Mouse (Mus musculus) heart, embryonic 10.5 days (tissue): Measurements from ENCODE around the gene Gas7. TPM values are rescaled to one million over a fixed set of nuclear protein-coding genes. Genes with fewer than 3 reads are reported as not detected.

ENCODE experiments used
- DNase-seq: peaks from one replicate; pipeline ENCODE4 v3.0.0-alpha.2; 2017; ENCODE audit warnings: low spot score
- H3K27ac ChIP-seq: fragments of 300-500 bp; sonication (generic); 2 replicates; pipeline ENCODE4 v1.5.1; 2016; ENCODE audit warnings: mild to moderate bottlenecking
- H3K27me3 ChIP-seq: fragments of 300-500 bp; sonication (generic); 2 replicates; pipeline ENCODE4 v1.6.1; 2016; ENCODE audit warnings: mild to moderate bottlenecking; ENCODE audit not compliant: poor library complexity, insufficient read depth, severe bottlenecking
- H3K36me3 ChIP-seq: fragments of 300-500 bp; sonication (generic); 2 replicates; pipeline ENCODE4 v1.6.1; 2016; ENCODE audit warnings: mild to moderate bottlenecking, moderate library complexity
- H3K4me1 ChIP-seq: fragments of 300-500 bp; sonication (generic); 2 replicates; pipeline ENCODE4 v1.6.1; 2016; ENCODE audit warnings: mild to moderate bottlenecking
- H3K4me3 ChIP-seq: fragments of 300-500 bp; sonication (generic); 2 replicates; pipeline ENCODE4 v1.5.1; 2016; ENCODE audit warnings: mild to moderate bottlenecking, moderate library complexity
- H3K9me3 ChIP-seq: fragments of 300-500 bp; sonication (generic); 2 replicates; pipeline ENCODE4 v1.6.1; 2016; ENCODE audit warnings: mild to moderate bottlenecking, moderate library complexity
- WGBS: fragments of 180-500 bp; shearing (Covaris S2); methylation state at CpG from one replicate; pipeline ENCODE4 v1.1.7; 2016; 5-methylcytosine and 5-hydroxymethylcytosine counted together
- polyA plus RNA-seq: library from polyadenylated mRNA; unstranded; fragments of >200 nt; fragmentation: Nextera tagmentation; extraction: Ambion mirVana; gene quantifications from 2 replicates; pipeline ENCODE4 v1.2.1, GENCODE M21; 2016

Gene Gas7
- polyA plus RNA-seq, 1 experiment from 2014 or later: 3.0 TPM

DNA sequence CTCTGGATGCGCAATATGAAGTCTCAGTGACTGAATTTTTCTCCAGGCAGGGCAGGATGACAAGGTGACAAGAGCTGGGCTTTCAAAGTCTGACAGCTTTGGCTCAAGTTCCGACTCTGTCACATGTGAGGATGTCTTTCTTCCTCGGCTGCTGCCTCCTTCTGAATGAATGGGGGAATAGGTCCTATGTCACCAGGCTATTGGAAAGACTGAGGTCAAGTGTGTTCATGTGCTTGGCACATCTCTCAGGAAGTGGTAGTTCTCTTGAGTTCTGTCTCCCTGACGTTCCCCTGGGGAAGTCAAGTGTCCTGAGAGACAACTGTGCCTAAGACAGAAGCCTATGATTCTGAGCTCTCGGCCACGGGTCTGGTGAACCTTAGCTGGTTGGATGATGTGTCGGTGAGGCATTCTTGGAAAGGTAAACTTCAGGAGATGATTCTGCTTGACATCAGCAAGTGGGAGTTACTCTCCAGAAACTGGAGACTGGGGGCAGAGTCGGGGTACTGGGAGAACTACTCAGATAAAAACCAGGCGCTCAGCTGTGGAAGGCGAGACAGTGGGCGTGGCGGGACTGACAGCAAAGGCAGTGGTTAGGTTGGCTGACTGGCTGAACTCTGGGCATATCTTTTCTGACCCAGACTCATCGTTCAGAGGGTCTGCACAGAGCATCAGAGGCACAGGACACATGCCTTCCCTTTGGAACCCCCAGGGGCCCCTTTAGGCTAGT, 94.7 kb downstream of the Gas7 start:
- 42% methylated on average over 13 of the region's 13 CpGs for WGBS
- Histone ChIP-seq H3K27ac (no peak overlapping the region; the same call in 1 of the 2 replicates), H3K9me3 (no peaks in the 10 kb centered on the region), H3K4me1 (peaks cover 33% of the 10 kb centered on the region), H3K36me3 (no peaks in the 10 kb centered on the region), H3K27me3 (peaks cover 6% of the 10 kb centered on the region), H3K4me3 (0 out of 2 replicates have a peak overlapping the region, but pooled peaks have one; percentile 18)
- DNase-seq: no peak

DNA sequence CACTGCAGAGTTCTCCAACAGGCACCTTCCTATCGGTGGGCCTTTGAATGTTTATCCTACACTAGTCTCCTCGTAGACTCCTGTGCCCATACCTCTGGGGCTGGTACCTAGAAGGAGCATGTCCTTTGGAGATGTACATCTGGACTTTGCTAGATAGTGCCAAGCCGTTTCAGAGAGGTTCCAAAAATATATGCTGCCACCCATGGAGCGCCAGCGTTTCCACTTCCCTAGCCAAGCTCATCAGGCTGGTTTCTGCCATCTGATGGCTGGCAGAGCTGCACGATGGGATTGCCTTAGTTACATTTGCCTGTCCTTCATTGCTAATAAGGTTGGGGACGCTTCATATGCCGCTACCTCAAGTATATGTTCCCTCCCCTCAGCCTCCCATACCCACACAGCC, 97.2 kb downstream of the Gas7 start:
- H3K36me3 ChIP-seq: no peaks in the 10 kb centered on the region
- H3K27ac ChIP-seq: no peak overlapping the region
- H3K4me1 ChIP-seq: peaks cover 12% of the 10 kb centered on the region
- 80% methylated on average over 8 of the region's 8 CpGs for WGBS
- no peaks in the 10 kb centered on the region for H3K9me3 ChIP-seq
- DNase-seq: no peak
- H3K27me3 ChIP-seq: peaks cover 6% of the 10 kb centered on the region
- H3K4me3 ChIP-seq: no peak overlapping the region

DNA sequence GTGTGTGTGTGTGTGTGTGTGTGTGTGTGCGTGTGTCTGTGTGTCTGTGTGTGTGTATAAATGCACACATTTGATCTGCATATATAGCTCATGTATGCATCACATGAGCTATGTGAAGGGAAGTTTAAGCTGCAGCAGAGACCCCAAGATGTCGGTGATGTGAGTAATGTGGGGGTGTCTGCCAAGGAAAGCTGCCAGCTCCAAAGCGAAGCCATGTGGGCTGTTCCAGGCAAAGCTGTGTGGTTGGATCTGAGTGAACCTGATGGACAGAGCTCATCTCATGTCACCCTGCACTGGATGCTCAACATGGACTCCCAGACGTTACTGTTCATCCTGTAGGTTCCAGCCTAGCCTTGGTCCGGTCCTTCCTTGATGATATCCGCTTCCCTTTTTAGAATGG, 99.0 kb downstream of the Gas7 start:
- WGBS: 89% methylated on average over 6 of the region's 6 CpGs
- Histone ChIP-seq H3K4me3 (no peak overlapping the region), H3K4me1 (peaks cover 26% of the 10 kb centered on the region), H3K36me3 (no peaks in the 10 kb centered on the region), H3K27me3 (no peaks in the 10 kb centered on the region), H3K27ac (no peak overlapping the region), H3K9me3 (no peaks in the 10 kb centered on the region)
- no peak for DNase-seq

DNA sequence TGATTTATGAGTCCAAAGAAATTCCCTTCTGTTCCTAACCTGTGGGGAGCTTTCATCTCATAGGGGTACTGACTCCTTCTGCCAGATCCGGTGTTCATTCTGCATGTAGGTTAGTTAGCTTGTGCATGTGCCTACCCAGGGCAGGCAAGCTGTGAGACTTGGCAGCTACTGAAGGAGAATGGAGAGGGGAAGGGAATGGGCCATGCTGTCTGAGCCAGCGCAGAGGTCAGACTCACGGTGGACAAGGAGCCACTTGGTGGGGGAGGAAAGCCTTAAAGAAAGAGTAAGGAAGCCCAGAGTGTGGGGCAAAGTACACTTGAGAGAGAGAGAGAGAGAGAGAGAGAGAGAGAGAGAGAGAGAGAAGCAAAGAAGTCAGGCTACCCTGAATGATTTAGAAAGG, 101.1 kb downstream of the Gas7 start:
- peaks cover 35% of the 10 kb centered on the region for H3K4me1 ChIP-seq
- DNase-seq: no peak
- no peaks in the 10 kb centered on the region for H3K27me3 ChIP-seq
- no peaks in the 10 kb centered on the region for H3K36me3 ChIP-seq
- no peak overlapping the region for H3K4me3 ChIP-seq
- WGBS: 76% methylated on average over 3 of the region's 3 CpGs
- H3K9me3 ChIP-seq: no peaks in the 10 kb centered on the region
- peak overlapping the region; percentile 42; the same call in 1 of the 2 replicates for H3K27ac ChIP-seq

DNA sequence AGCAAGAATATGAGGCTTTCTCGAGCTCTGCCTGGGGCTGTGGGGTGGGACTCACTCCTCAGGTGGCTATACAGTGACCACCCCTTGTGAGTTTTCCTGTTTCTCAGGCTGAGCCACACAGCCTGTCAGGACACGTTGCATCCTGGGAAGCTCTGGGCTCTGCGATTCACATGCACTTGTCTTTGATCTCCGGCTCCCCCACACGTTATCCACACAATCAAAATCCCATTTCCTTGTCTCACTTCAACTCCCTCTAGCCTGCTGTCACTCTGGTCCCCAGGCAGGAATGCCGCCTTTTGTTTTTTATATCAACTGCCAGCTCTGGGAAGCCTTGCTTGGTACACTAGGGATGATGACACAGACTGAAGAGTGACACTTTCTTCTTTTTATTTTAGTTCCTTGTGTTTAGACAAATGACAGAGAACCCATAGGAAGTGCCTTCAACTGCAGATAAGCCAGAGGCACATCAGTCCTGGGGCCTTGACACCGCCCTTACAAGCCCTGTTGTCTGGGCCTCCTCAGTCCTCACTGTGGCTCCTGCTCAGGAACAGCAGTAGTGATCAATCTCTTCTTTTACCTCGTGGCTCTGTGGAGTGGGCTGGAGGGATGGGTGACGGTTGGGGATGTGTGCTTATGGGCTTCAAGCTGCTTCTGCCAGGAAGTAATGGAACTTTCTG, 103.7 kb downstream of the Gas7 start:
- peak; percentile 76 for DNase-seq
- Histone ChIP-seq H3K4me3 (no peak overlapping the region), H3K27me3 (no peaks in the 10 kb centered on the region), H3K9me3 (no peaks in the 10 kb centered on the region), H3K27ac (peak overlapping the region; percentile 5; the same call in 1 of the 2 replicates), H3K36me3 (no peaks in the 10 kb centered on the region), H3K4me1 (peaks cover 54% of the 10 kb centered on the region)
- WGBS: 7% methylated on average over 9 of the region's 9 CpGs

DNA sequence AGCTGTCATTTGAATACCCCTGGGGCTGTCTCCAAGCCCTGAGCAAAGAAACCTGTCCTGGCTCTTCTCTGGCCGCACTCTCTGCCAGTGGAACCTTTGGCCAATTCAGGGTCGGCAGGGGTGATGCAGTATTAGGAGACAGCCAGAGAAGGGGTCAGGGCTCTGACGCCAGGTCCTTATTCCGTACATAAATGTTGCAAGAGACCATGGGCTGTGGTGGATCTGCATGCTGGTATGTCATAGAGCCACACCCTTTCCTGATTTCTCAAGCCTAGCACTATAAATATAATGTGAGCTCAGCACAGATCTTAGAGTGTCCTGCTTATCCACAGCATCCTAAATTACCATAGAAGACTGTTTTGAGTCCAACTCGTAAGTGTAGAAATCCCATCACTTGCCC, 104.3 kb downstream of the Gas7 start:
- H3K4me1 ChIP-seq: peaks cover 54% of the 10 kb centered on the region
- WGBS: 67% methylated on average over 5 of the region's 5 CpGs
- peak overlapping the region; percentile 25; the same call in 1 of the 2 replicates for H3K27ac ChIP-seq
- no peaks in the 10 kb centered on the region for H3K27me3 ChIP-seq
- no peak overlapping the region for H3K4me3 ChIP-seq
- H3K36me3 ChIP-seq: no peaks in the 10 kb centered on the region
- no peak for DNase-seq
- no peaks in the 10 kb centered on the region for H3K9me3 ChIP-seq

DNA sequence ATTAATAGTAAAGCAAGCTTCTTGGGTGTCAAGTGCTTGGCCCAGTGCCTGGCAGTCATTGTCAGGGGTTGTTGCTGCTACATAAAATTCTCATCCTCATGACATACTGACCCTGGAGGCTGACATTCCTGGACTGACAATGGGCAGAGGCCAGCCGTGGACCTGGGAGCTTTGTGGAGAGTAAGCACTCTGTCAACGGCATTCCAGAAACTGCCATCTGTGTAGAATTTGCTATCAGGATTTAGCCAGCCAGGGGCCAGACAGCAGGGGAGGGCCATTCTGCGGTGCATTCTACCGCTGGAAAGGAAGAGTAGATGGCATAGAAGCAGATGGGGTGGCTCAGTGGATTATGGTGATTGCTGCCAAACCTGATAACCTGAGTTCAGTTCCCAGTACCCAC, 106.4 kb downstream of the Gas7 start:
- Histone ChIP-seq H3K27me3 (no peaks in the 10 kb centered on the region), H3K4me3 (no peak overlapping the region), H3K27ac (no peak overlapping the region), H3K36me3 (no peaks in the 10 kb centered on the region), H3K4me1 (peaks cover 64% of the 10 kb centered on the region), H3K9me3 (no peaks in the 10 kb centered on the region)
- DNase-seq: peak; percentile 79
- WGBS: 11% methylated on average over 4 of the region's 4 CpGs

DNA sequence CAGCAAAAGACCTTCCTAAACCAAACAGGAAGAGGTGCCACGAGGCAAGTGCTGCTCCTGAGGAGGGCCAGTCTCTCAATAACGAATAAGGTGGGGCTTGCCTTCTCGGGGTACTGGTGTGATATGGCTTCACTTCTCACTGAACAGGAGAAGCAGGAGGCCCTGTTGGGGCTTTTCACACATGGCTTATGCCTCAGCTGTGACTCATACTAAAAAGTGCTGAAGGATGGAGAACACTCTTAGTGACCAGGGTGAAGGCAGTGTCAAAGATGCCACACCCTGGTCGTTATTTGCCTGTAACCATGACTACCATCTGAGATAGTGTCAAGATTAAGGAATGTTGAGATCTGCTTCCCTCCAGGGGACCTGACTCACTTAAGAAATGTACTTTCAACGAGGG, 107.9 kb downstream of the Gas7 start:
- H3K27me3 ChIP-seq: no peaks in the 10 kb centered on the region
- H3K27ac ChIP-seq: 0 out of 2 replicates have a peak overlapping the region, but pooled peaks have one; percentile 62
- H3K36me3 ChIP-seq: no peaks in the 10 kb centered on the region
- no peak overlapping the region for H3K4me3 ChIP-seq
- 17% methylated on average over 5 of the region's 5 CpGs for WGBS
- H3K4me1 ChIP-seq: peaks cover 68% of the 10 kb centered on the region
- no peak for DNase-seq
- H3K9me3 ChIP-seq: no peaks in the 10 kb centered on the region

DNA sequence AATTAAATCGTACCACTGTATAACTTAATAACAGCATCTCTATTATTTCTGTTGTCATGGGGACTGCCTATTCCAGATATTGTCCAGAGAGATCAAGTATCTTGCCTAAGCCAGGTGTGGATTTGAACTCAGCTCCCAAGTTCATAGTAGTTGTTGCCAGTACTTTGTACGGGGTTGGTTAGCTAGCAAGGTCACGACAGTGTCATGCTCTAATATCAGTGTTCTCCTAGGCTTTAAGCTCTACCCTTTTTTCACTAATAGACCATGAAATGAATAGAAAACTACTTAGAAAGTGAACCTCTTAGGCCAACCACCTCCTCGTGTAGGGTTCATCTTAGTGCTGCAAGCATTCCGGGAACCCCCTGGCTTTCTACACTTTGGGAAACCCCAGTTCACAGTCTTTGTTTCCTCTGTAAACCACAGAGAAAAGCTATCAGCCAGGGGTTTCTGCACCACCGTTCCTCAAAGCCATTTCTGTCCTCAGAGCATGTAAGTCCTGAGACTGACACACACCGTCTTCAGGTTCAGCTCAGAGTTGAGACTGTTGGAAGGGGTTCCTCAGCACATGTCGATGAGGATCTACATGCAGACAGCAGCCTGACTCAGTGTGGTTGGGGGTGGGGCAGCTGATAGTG, 108.9 kb downstream of the Gas7 start:
- 72% methylated on average over 8 of the region's 8 CpGs for WGBS
- H3K4me1 ChIP-seq: peaks cover 63% of the 10 kb centered on the region
- no peak for DNase-seq
- H3K27me3 ChIP-seq: no peaks in the 10 kb centered on the region
- H3K27ac ChIP-seq: no peak overlapping the region
- H3K9me3 ChIP-seq: no peaks in the 10 kb centered on the region
- no peak overlapping the region for H3K4me3 ChIP-seq
- H3K36me3 ChIP-seq: no peaks in the 10 kb centered on the region

DNA sequence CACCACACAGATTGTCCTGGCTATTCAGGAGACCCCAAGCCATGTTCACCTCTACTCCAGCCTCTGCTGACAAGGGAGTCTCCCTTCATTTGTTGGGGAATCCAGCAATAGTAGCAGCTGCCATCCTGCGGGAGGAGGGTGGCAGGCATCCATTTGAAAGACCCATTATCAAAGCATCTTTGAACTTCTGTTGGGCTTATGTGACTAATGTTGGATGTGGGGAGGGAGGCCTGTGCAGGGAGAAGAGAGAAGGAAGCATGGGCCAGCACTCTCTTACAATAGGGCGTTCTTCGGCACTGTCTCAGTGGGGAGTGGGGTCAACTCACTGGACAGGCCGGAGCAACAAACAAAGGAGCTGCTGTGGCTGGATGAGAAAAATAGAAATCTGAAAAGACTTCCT, 110.3 kb downstream of the Gas7 start:
- Histone ChIP-seq H3K36me3 (no peaks in the 10 kb centered on the region), H3K9me3 (no peaks in the 10 kb centered on the region), H3K27ac (no peak overlapping the region), H3K4me3 (no peak overlapping the region), H3K27me3 (no peaks in the 10 kb centered on the region), H3K4me1 (peaks cover 53% of the 10 kb centered on the region)
- 88% methylated on average over 4 of the region's 4 CpGs for WGBS
- DNase-seq: no peak

DNA sequence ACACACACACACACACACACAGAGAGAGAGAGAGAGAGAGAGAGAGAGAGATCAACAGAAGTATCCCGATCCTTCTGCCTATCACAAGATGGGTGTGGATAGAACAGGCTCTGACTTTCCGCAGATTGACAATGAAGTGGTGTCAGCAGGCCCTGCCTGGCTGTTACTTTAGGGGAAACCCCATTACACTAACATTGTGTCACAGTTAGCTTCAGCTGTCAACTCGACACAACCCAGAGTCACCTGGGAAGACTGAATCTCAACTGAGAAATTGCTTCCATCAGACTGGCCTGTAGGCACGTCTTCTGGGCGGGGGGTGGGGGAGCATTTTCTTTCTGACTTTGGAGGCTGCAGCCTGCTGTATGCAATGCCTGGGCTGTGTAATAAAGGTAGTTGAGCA, 111.5 kb downstream of the Gas7 start:
- peak; percentile 76 for DNase-seq
- Histone ChIP-seq H3K4me1 (peaks cover 42% of the 10 kb centered on the region), H3K4me3 (no peak overlapping the region), H3K27ac (peak overlapping the region; percentile 42; the same call in 1 of the 2 replicates), H3K9me3 (no peaks in the 10 kb centered on the region), H3K27me3 (no peaks in the 10 kb centered on the region), H3K36me3 (no peaks in the 10 kb centered on the region)
- 23% methylated on average over 5 of the region's 5 CpGs for WGBS

DNA sequence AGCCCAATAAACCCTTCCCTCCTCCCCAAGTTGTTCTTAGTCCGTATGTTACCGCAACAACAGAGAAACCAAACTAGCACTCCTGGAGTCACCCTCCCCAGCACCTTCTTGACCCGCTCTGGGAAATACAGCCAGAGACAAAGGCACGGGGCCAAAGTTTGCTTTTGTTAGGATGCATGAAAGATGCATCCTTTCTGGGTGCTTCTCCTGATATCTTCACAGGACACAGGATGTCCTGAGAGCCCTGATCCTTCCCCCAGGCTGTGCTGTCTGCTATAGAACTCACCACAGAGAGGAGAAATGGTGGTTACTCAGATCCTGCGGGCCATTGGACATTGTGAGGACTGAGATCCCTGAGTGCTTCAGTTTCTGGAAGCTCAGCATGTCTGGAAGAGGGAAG, 111.9 kb downstream of the Gas7 start:
- Histone ChIP-seq H3K4me3 (no peak overlapping the region), H3K27ac (peak overlapping the region; percentile 42; the same call in 1 of the 2 replicates), H3K4me1 (peaks cover 39% of the 10 kb centered on the region), H3K27me3 (no peaks in the 10 kb centered on the region), H3K9me3 (no peaks in the 10 kb centered on the region), H3K36me3 (no peaks in the 10 kb centered on the region)
- DNase-seq: no peak
- WGBS: 56% methylated on average over 5 of the region's 5 CpGs

DNA sequence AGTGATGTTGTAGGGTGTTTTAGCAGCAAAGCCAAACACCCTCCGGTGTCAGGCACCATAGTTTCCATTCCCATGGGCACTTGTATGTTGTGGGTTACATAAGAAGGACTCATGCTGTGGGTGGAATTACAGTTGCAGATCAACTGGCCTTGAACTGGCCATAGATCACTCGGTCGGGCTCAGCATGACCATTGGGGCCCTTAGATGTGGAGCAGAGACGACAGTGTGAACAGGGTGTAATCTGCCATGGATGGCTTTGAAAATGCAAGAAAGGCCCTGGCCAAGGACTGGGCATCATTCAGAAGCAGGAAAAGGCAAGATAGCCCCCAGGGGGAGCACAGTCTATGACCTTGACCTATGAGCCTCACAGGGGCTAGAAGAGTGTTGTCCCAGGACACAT, 112.8 kb downstream of the Gas7 start:
- no peak for DNase-seq
- H3K4me3 ChIP-seq: no peak overlapping the region
- H3K27ac ChIP-seq: no peak overlapping the region
- WGBS: 90% methylated on average over 4 of the region's 4 CpGs
- no peaks in the 10 kb centered on the region for H3K9me3 ChIP-seq
- H3K27me3 ChIP-seq: no peaks in the 10 kb centered on the region
- no peaks in the 10 kb centered on the region for H3K36me3 ChIP-seq
- H3K4me1 ChIP-seq: peaks cover 31% of the 10 kb centered on the region
